Mouse (Mus musculus) macrophage (primary cell): ENCODE data around the gene Cldn16. TPM values are rescaled to one million over a fixed set of nuclear protein-coding genes. Genes with fewer than 3 reads are reported as not detected.

ENCODE experiments used
- H3K27ac ChIP-seq: fragments of 350-480 bp; formaldehyde crosslinking; 2 replicates; pipeline ENCODE4 v1.9.0; 2021
- H3K36me3 ChIP-seq: fragments of 350-480 bp; formaldehyde crosslinking; 2 replicates; pipeline ENCODE4 v1.9.0; 2021; ENCODE audit errors: inconsistent target
- H3K4me3 ChIP-seq: fragments of 350-480 bp; formaldehyde crosslinking; 2 replicates; pipeline ENCODE4 v1.9.0; 2021; ENCODE audit errors: inconsistent target
- H3K79me2 ChIP-seq: fragments of 350-480 bp; formaldehyde crosslinking; 2 replicates; pipeline ENCODE4 v1.9.0; 2021; ENCODE audit errors: inconsistent target
- WGBS: methylation state at CpG from one replicate; pipeline ENCODE4 v1.1.7; 2026; ENCODE audit warnings: inconsistent platforms; ENCODE audit not compliant: missing documents; 5-methylcytosine and 5-hydroxymethylcytosine counted together
- polyA plus RNA-seq: library from polyadenylated mRNA; stranded (reverse); fragments of 250-400 nt; gene quantifications from 3 replicates; pipeline ENCODE4 v1.2.4, GENCODE M21; 2018; ENCODE audit warnings: inconsistent platforms

Cldn16 gene
- polyA plus RNA-seq, 1 experiment from 2014 or later = not detected

- Histone ChIP-seq H3K36me3 (no peaks in the 10 kb centered on the region), H3K79me2 (no peaks in the 10 kb centered on the region), H3K27ac (no peak overlapping the region), H3K4me3 (no peak overlapping the region)
- 86% methylated on average over 4 of the region's 4 CpGs for WGBS
These were observed 42.0 kb downstream of the Cldn16 start for GRCm38 (mm10) chr16:26504961-26505360.

DNA sequence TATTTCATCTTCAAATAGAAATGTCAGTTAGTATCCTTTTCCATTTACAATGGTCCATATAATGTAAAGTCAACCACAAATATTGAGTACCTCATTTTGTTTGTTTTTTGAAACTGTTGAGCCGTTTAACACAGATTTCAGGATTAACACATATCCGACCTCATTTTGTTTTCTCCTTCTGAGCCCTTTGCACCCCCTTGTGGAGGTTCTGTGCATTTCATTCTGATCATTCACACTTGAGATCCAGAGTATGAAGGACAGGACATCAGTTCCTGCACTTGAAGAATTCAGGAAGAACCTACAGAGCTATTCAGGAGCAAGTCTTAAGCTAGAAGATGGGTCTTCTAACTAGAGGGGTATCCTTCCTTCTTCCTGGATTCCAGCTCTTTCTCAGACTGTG lies 56.7 kb downstream of the Cldn16 start:
- Histone ChIP-seq H3K79me2 (no peaks in the 10 kb centered on the region), H3K27ac (no peak overlapping the region), H3K36me3 (no peaks in the 10 kb centered on the region), H3K4me3 (no peak overlapping the region)
- WGBS = 46% methylated on average over 2 of the region's 2 CpGs

GRCm38 (mm10) chr16:26525832-26526231 lies 62.9 kb downstream of the Cldn16 start:
- WGBS = 85% methylated on average over 5 of the region's 5 CpGs
- H3K36me3 ChIP-seq = no peaks in the 10 kb centered on the region
- H3K4me3 ChIP-seq = no peak overlapping the region
- no peaks in the 10 kb centered on the region for H3K79me2 ChIP-seq
- H3K27ac ChIP-seq = no peak overlapping the region

- Histone ChIP-seq H3K79me2 (no peaks in the 10 kb centered on the region), H3K4me3 (no peak within 1 kb of the TSS), H3K36me3 (no peaks in the 10 kb centered on the region), H3K27ac (no peak within 1 kb of the TSS)
- WGBS = 94% methylated on average over 4 of the region's 4 CpGs
These were observed 63.7 kb downstream of the Cldn16 start, which contains the start of gene Tmem207 for GRCm38 (mm10) chr16:26526669-26527068. TSS of gene Tmem207 (minus strand) at chr16:26526769.

- H3K4me3 ChIP-seq = no peak overlapping the region
- H3K27ac ChIP-seq = no peak overlapping the region
- 92% methylated on average over 10 of the region's 10 CpGs for WGBS
- H3K79me2 ChIP-seq = no peaks in the 10 kb centered on the region
- H3K36me3 ChIP-seq = no peaks in the 10 kb centered on the region
These were observed 65.2 kb downstream of the Cldn16 start for GRCm38 (mm10) chr16:26527931-26528666.

DNA sequence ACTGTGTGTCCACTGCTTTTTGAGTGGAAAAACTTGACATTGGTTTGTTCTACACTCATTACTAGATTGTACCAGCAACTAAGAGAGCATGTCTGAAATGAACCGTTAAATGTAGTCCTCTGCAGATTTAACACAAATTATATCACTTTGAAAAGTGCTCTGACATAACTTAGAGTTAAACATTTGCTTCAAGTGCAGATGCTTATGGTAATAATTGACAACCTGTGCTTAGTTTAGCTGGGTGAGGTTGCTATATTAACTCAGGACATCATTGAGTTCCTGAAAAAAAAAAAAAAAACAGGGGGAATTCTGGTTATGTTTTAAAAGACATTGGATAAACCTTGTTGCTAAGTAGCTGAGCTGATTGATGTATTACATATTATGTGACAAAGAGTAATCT lies 67.5 kb downstream of the Cldn16 start:
- no peak overlapping the region for H3K27ac ChIP-seq
- H3K79me2 ChIP-seq = no peaks in the 10 kb centered on the region
- H3K36me3 ChIP-seq = no peaks in the 10 kb centered on the region
- H3K4me3 ChIP-seq = no peak overlapping the region
- 83% methylated on average over 1 of the region's 1 CpGs for WGBS

DNA sequence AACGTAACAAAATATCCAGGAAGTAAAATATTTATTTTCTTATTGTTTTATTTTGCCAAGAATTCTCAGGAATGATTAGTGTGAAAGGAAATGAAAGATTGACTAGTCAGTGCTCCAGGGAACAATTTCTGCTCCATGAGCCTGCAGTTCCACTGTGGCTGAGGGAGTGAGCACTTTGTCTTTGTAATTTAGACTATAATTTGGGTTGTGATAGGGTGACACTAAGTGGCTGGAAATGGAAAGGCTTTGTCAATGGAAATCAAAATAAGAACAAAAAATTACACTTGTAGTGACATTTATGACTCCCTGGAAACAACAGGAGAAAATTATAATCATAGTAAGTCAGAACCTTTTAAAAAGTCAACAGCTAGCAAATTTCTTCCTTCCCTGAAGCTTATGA lies 69.4 kb downstream of the Cldn16 start:
- Histone ChIP-seq H3K79me2 (no peaks in the 10 kb centered on the region), H3K36me3 (no peaks in the 10 kb centered on the region), H3K4me3 (no peak overlapping the region), H3K27ac (no peak overlapping the region)
- 90% methylated on average over 1 of the region's 1 CpGs for WGBS

Other genes with a start within 250 kb of the Cldn16 start
- 0.13 to 0.14 TPM in 2 of 3 replicates, not detected in the other for gene Cldn1, start 91.3 kb upstream of the Cldn16 start, polyA plus RNA-seq
- gene Tmem207, start 63.6 kb downstream of the Cldn16 start, polyA plus RNA-seq = not detected in 3 replicates
- 2.5 to 6.3 TPM (median 4.2 TPM) in 3 replicates for gene Il1rap, start 118.6 kb downstream of the Cldn16 start, polyA plus RNA-seq